Mouse (Mus musculus) adrenal gland, postnatal 25 days (tissue): ENCODE results near the gene Olfr1501. TPM values are rescaled to one million over a fixed set of nuclear protein-coding genes. Genes with fewer than 3 reads are reported as not detected.
"Not testable (repeated sequence)": the region's sequence is repeated elsewhere in the genome, so short reads cannot be mapped to it uniquely, and the experiment has no call there.

Experiments used
- DNase-seq: peaks from one replicate; pipeline ENCODE4 v3.0.0; 2021; ENCODE audit warnings: mixed read lengths
- long read RNA-seq: library from polyadenylated mRNA; stranded (forward); transcript quantifications from one replicate; pipeline ENCODE4 v2.0.0, GENCODE M21; 2021
- total RNA-seq: library from RNA; stranded (reverse); gene quantifications from 2 replicates; pipeline ENCODE4 v1.2.3, GENCODE M21; 2021

The Olfr1501 gene
- not detected in 2 replicates for total RNA-seq
- long read RNA-seq = 0 reads

- DNase-seq = not testable (repeated sequence)
Measured at GRCm38 (mm10) chr19:13850592-13850991, at the start of gene Olfr1501. TSS of gene Olfr1501 (minus strand) at chr19:13850692.

GRCm38 (mm10) chr19:13897828-13898227 is 47.3 kb upstream of the Olfr1501 start, which contains the start of gene Olfr1504:
TSS of gene Olfr1504 (minus strand) at chr19:13897928.
- no peak for DNase-seq

GRCm38 (mm10) chr19:13861495-13861894 is 11.0 kb upstream of the Olfr1501 start, which contains the start of gene Olfr1502:
TSS of gene Olfr1502 (plus strand) at chr19:13861795.
- DNase-seq = no peak

- no peak for DNase-seq
Measured at GRCm38 (mm10) chr19:13830388-13830787, 20.1 kb downstream of the Olfr1501 start, which contains the start of gene Olfr1500. TSS of gene Olfr1500 (minus strand) at chr19:13830488.

GRCm38 (mm10) chr19:13828447-13828846 is 22.0 kb downstream of the Olfr1501 start:
- DNase-seq = no peak

- no peak for DNase-seq
Measured at GRCm38 (mm10) chr19:13820847-13821246, 29.6 kb downstream of the Olfr1501 start.

GRCm38 (mm10) chr19:13819347-13819746 is 31.1 kb downstream of the Olfr1501 start, which contains the start of gene Olfr1499:
TSS of gene Olfr1499 (minus strand) at chr19:13819447.
- no peak for DNase-seq

- no peak for DNase-seq
Measured at GRCm38 (mm10) chr19:13818827-13819226, 31.7 kb downstream of the Olfr1501 start.

GRCm38 (mm10) chr19:13812823-13813222 is 37.7 kb downstream of the Olfr1501 start:
- no peak for DNase-seq

GRCm38 (mm10) chr19:13805486-13805885 is 45.0 kb downstream of the Olfr1501 start:
- DNase-seq = not testable (repeated sequence)

- DNase-seq = no peak
Measured at GRCm38 (mm10) chr19:13798102-13798501, 52.4 kb downstream of the Olfr1501 start, which contains the start of gene Olfr1497. TSS of gene Olfr1497 (minus strand) at chr19:13798202.

Other genes with a start within 250 kb of the Olfr1501 start
- gene Olfr1487, start 233.3 kb downstream of the Olfr1501 start, total RNA-seq = not detected in 2 replicates
- gene Olfr1489, start 219.1 kb downstream of the Olfr1501 start, total RNA-seq = not detected in 2 replicates
- gene Olfr1490, start 199.6 kb downstream of the Olfr1501 start, total RNA-seq = not detected in 2 replicates
- gene Olfr1491, start 153.4 kb downstream of the Olfr1501 start, total RNA-seq = not detected in 2 replicates
- not detected in 2 replicates for gene Olfr1493-ps1, start 127.4 kb downstream of the Olfr1501 start, total RNA-seq
- gene Olfr1494, start 111.0 kb downstream of the Olfr1501 start, total RNA-seq = not detected in 2 replicates
- not detected in 2 replicates for gene Olfr1495, start 86.1 kb downstream of the Olfr1501 start, total RNA-seq
- not detected in 2 replicates for gene Olfr1496, start 72.8 kb downstream of the Olfr1501 start, total RNA-seq
- not detected in 2 replicates for gene Olfr1497, start 52.5 kb downstream of the Olfr1501 start, total RNA-seq
- gene Olfr1499, start 31.2 kb downstream of the Olfr1501 start, total RNA-seq = not detected in 2 replicates
- not detected in 2 replicates for gene Olfr1500, start 20.2 kb downstream of the Olfr1501 start, total RNA-seq
- not detected in 2 replicates for gene Olfr1502, start 11.1 kb upstream of the Olfr1501 start, total RNA-seq
- gene Olfr1504, start 47.2 kb upstream of the Olfr1501 start, total RNA-seq = not detected in 2 replicates
- not detected in 2 replicates for gene Olfr1505, start 62.8 kb upstream of the Olfr1501 start, total RNA-seq